Mouse (Mus musculus) G1E (cell line): Measurements from ENCODE around the gene Gas8. TPM values are rescaled to one million over a fixed set of nuclear protein-coding genes. Genes with fewer than 3 reads are reported as not detected.

ENCODE experiments used
- ATAC-seq: 2 replicates; pipeline ENCODE4 v1.8.0; 2016; ENCODE audit warnings: mild to moderate bottlenecking; ENCODE audit not compliant: insufficient number of reproducible peaks, poor library complexity, low FRiP score, severe bottlenecking; ENCODE audit errors: extremely low read depth
- DNase-seq: peaks from one replicate; pipeline ENCODE4 v3.0.0; 2012; ENCODE audit warnings: low spot score
- H3K27me3 ChIP-seq: 2 replicates; pipeline ENCODE4 v1.6.1; 2012; ENCODE audit warnings: mild to moderate bottlenecking, low read length, inconsistent platforms; ENCODE audit not compliant: insufficient read depth
- H3K36me3 ChIP-seq: replicated peaks from 2 replicates; pipeline ENCODE3; 2012; ENCODE audit warnings: mild to moderate bottlenecking, inconsistent platforms
- H3K4me1 ChIP-seq: 2 replicates; pipeline ENCODE4 v1.6.1; 2012; ENCODE audit warnings: low read depth, low read length, inconsistent platforms, mixed read lengths; ENCODE audit not compliant: insufficient read depth
- H3K4me3 ChIP-seq: 2 replicates; pipeline ENCODE4 v1.5.1; 2012; ENCODE audit warnings: low read depth, mild to moderate bottlenecking, inconsistent platforms, low read length, moderate library complexity, mixed read lengths
- H3K9me3 ChIP-seq: replicated peaks from 2 replicates; pipeline ENCODE4 v1.6.1; 2012; ENCODE audit warnings: inconsistent platforms
- CTCF ChIP-seq: IDR thresholded peaks from 2 replicates; pipeline ENCODE4 v1.5.1; 2012; ENCODE audit warnings: low read depth, low read length, inconsistent platforms, mixed read lengths
- GATA1 ChIP-seq: IDR thresholded peaks from 2 replicates; pipeline ENCODE4 v1.6.1; 2012; ENCODE audit warnings: borderline replicate concordance, low read length, inconsistent platforms, mixed read lengths
- GATA2 ChIP-seq: IDR thresholded peaks from 2 replicates; pipeline ENCODE4 v1.6.1; 2012; ENCODE audit warnings: low read depth, low read length, inconsistent platforms, borderline replicate concordance
- POLR2AphosphoS5 ChIP-seq: IDR thresholded peaks from 2 replicates; pipeline ENCODE4 v1.6.1; 2012; ENCODE audit warnings: low read depth, low read length, inconsistent platforms; ENCODE audit not compliant: insufficient replicate concordance
- TAL1 ChIP-seq: conservative IDR thresholded peaks from 2 replicates; pipeline ENCODE4 v1.6.1; 2012; ENCODE audit warnings: low read depth, low read length, inconsistent platforms, mixed read lengths
- polyA plus RNA-seq: library from polyadenylated mRNA; stranded (reverse); fragments of >175 nt; gene quantifications from 2 replicates; pipeline ENCODE4 v1.2.3, GENCODE M21; 2012
- total RNA-seq, 2 experiments: library from RNA; stranded (forward) in 1 of 2; stranded (reverse) in 1 of 2; fragments of 200-1000 nt in 1 of 2; fragments of >200 nt in 1 of 2; fragmentation: Nextera tagmentation in 1 of 2; gene quantifications; 2 replicates each; pipeline ENCODE4 v1.2.3; 2014 to 2017

Gas8 gene
- total and polyA plus RNA-seq, 3 experiments, result 4.2 to 16.0 (median 11.5) TPM

DNA sequence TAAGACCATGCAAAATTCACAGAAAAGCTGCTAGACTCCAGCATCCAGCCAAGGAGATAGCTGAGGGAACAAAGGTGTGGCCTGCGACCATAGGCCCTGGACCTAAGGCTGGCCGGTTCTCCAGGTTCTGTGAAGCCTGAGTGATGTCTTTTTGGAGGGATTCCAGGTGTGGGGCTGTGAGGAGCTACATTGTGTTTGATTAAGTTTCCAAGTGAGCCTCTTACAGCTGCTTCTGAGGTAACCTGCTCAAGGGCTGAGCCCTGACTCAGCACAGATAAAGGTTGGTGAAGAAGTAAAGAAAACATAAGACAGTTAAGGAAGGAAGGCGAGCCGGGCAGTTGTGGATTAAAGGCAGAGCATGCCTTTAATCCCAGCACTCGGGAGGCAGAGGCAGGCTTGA lies 16.4 kb upstream of the Gas8 start:
- H3K27me3 ChIP-seq, result no peaks in the 10 kb centered on the region
- H3K9me3 ChIP-seq, result peaks cover 6% of the 10 kb centered on the region; the same call in 1 of the 2 replicates
- ATAC-seq (no peak), DNase-seq (no peak)
- H3K4me1 ChIP-seq, result peaks cover 8% of the 10 kb centered on the region
- H3K4me3 ChIP-seq, result no peak overlapping the region
- peaks cover 100% of the 10 kb centered on the region for H3K36me3 ChIP-seq
- TF ChIP-seq GATA1 (no peak), CTCF (no peak), TAL1 (no peak), GATA2 (no peak), POLR2AphosphoS5 (no peak)

GRCm38 (mm10) chr8:123503801-123504467 lies 14.7 kb upstream of the Gas8 start:
- peaks cover 13% of the 10 kb centered on the region for H3K4me1 ChIP-seq
- no peak overlapping the region for H3K4me3 ChIP-seq
- no peaks in the 10 kb centered on the region for H3K27me3 ChIP-seq
- H3K36me3 ChIP-seq, result peaks cover 100% of the 10 kb centered on the region
- no peak for ATAC-seq
- no peak for DNase-seq
- peaks cover 6% of the 10 kb centered on the region; the same call in 1 of the 2 replicates for H3K9me3 ChIP-seq
- TF ChIP-seq TAL1, result no peak
- TF ChIP-seq POLR2AphosphoS5, result no peak
- TF ChIP-seq CTCF, result no peak; the same call in 1 of the 2 replicates
- TF ChIP-seq GATA1, result no peak
- TF ChIP-seq GATA2, result no peak

GRCm38 (mm10) chr8:123504591-123505195 lies 13.9 kb upstream of the Gas8 start:
- TF ChIP-seq POLR2AphosphoS5, result no peak
- no peak for TF ChIP-seq TAL1
- TF ChIP-seq GATA2, result no peak
- TF ChIP-seq GATA1, result no peak
- TF ChIP-seq CTCF, result no peak
- Histone ChIP-seq H3K4me1 (peaks cover 13% of the 10 kb centered on the region), H3K4me3 (no peak overlapping the region), H3K9me3 (peaks cover 6% of the 10 kb centered on the region; the same call in 1 of the 2 replicates), H3K36me3 (peaks cover 100% of the 10 kb centered on the region), H3K27me3 (no peaks in the 10 kb centered on the region)
- DNase-seq (no peak), ATAC-seq (no peak)

DNA sequence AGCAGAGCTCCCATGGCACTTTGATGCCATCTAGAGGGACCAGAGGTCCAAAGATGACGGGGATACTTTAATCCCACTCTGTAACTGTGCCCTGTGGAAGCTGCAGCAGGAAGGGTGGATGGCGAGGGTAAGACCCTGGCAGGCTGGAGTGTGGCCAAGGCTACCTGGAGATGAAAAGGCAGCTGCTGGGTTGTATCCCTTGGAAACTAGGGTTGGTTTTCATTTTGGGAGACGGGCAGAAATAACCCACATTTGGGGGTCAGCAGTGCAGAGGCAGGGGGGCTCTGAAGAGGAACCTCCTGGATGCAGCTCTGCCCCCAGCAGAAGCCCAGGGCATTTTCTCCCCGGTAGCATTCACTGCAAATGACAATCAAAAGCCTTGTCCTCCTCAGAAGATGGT lies 13.4 kb upstream of the Gas8 start:
- Histone ChIP-seq H3K9me3 (peaks cover 6% of the 10 kb centered on the region; the same call in 1 of the 2 replicates), H3K4me3 (no peak overlapping the region), H3K36me3 (peaks cover 100% of the 10 kb centered on the region), H3K4me1 (peaks cover 13% of the 10 kb centered on the region), H3K27me3 (no peaks in the 10 kb centered on the region)
- ATAC-seq, result no peak
- TF ChIP-seq GATA2, result no peak
- TF ChIP-seq CTCF, result no peak
- no peak for TF ChIP-seq POLR2AphosphoS5
- no peak for TF ChIP-seq GATA1
- TF ChIP-seq TAL1, result no peak
- DNase-seq, result no peak

DNA sequence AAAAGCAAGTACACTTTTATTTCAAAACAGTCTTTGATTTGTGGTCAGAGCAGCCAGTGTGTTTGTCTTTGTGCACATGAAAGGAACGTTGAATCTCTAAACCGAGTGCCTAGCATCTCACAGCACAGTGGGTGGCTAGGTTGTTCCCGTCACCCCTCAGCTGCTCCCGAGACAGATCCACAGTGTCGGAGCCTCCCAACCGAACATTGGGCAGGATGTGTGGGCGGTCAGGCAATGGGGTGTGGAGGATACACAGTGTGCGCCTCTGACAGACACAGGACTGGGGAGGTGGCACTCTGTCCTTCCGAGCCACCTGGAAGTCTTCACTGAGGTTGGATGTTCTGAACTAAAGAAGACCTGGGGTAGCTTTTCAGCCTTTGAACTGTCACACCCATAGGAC lies 12.9 kb upstream of the Gas8 start:
- TF ChIP-seq POLR2AphosphoS5 (no peak), CTCF (no peak), GATA2 (no peak), TAL1 (no peak), GATA1 (no peak)
- Histone ChIP-seq H3K27me3 (no peaks in the 10 kb centered on the region), H3K4me1 (peaks cover 13% of the 10 kb centered on the region), H3K9me3 (peaks cover 6% of the 10 kb centered on the region; the same call in 1 of the 2 replicates), H3K36me3 (peaks cover 100% of the 10 kb centered on the region), H3K4me3 (no peak overlapping the region)
- ATAC-seq, result no peak
- DNase-seq, result no peak

GRCm38 (mm10) chr8:123507153-123507552 lies 11.5 kb upstream of the Gas8 start:
- H3K9me3 ChIP-seq, result peaks cover 6% of the 10 kb centered on the region; the same call in 1 of the 2 replicates
- peaks cover 89% of the 10 kb centered on the region for H3K36me3 ChIP-seq
- peaks cover 13% of the 10 kb centered on the region for H3K4me1 ChIP-seq
- DNase-seq, result no peak
- H3K27me3 ChIP-seq, result no peaks in the 10 kb centered on the region
- no peak overlapping the region for H3K4me3 ChIP-seq
- ATAC-seq, result peak; percentile 42; the same call in 1 of the 2 replicates
- TF ChIP-seq GATA2 (no peak), TAL1 (0 out of 2 replicates have a peak, but pooled peaks have one; percentile 11)
